Mouse (Mus musculus): Measurements from ENCODE around the gene Rgl1. TPM values are rescaled to one million over a fixed set of nuclear protein-coding genes. Genes with fewer than 3 reads are reported as not detected.

Rgl1 gene
- polyA plus RNA-seq, 1 experiment from 2014 or later, result 34.8 TPM

DNA sequence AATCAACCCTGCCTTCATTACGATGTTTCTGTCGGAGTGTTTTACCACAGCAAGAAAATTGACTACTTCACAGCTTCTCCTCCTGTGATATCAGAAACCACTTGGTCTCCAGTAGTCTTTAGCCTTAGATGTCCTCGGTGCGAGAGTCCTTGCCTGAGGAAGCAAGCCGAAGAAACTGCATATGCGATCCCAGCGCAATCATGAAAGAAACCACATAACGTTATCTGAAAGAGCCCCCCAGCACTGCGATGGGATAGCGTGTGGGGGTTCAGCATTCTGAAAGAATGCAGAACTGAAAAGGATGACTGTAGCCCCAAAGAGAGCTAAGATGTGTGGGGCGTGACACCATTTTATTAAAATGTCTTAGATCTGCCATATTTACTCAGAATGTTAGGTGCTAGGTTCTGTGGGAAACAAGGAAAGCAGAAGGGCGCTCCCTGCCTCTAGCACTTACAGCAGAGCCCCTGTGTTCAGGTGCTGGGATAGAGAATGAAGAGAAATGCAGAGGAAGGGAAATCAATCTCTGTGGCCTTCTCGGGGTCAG, 34.6 kb upstream of the Rgl1 start:
- Histone ChIP-seq H3K4me1 (ENCODE audit: control insufficient read depth, insufficient read depth, low read length) (no peaks in the 10 kb centered on the region), H3K9me3 (ENCODE audit: control insufficient read depth, low read length) (no peaks in the 10 kb centered on the region), H3K4me2 (ENCODE audit: low read depth) (no peak overlapping the region), H3K36me3 (ENCODE audit: control insufficient read depth, insufficient read depth, low read length) (no peaks in the 10 kb centered on the region), H3K4me3 (ENCODE audit: low read depth, low read length) (no peak overlapping the region), H3K9ac (ENCODE audit: low read length) (no peak overlapping the region), H3K27me3 (ENCODE audit: control insufficient read depth, insufficient read depth, low read length) (no peaks in the 10 kb centered on the region), H3K27ac (ENCODE audit: low read depth, low read length) (no peak overlapping the region)
- 84% methylated on average over 13 of the region's 13 CpGs for WGBS
- ATAC-seq (ENCODE audit: insufficient read depth, low FRiP score, low TSS enrichment), result no peak
- no peak for DNase-seq (ENCODE audit: low spot score)

DNA sequence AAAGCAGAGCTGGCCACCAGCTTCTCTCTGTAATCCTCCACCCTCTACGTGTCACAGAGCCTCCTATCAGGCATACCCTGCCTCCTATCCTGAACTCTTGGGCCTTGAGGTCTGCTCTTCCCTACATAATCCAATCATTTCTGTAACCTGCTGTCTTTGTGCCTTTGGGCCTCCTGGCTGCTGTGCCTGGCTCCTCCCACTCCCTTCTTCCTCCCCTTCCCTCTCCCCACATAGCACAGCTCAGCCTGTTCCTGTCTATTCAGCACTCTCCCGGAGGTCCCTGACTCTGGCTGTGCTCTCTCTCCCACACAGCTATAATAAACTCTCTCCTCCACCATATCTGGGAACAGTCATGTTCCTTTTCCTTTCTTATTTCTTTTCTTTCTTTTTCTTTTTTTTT, 33.7 kb upstream of the Rgl1 start, which contains the start of gene Ncf2:
TSS of gene Ncf2 (plus strand) at position 298 of the 400 bp plus-strand sequence.
- Histone ChIP-seq H3K4me2 (ENCODE audit: low read depth) (no peak within 1 kb of the TSS), H3K27ac (ENCODE audit: low read depth, low read length) (no peak within 1 kb of the TSS), H3K4me3 (ENCODE audit: low read depth, low read length) (no peak within 1 kb of the TSS), H3K27me3 (ENCODE audit: control insufficient read depth, insufficient read depth, low read length) (no peaks in the 10 kb centered on the region), H3K4me1 (ENCODE audit: control insufficient read depth, insufficient read depth, low read length) (no peaks in the 10 kb centered on the region), H3K9ac (ENCODE audit: low read length) (no peak within 1 kb of the TSS), H3K36me3 (ENCODE audit: control insufficient read depth, insufficient read depth, low read length) (no peaks in the 10 kb centered on the region), H3K9me3 (ENCODE audit: control insufficient read depth, low read length) (no peaks in the 10 kb centered on the region)
- ATAC-seq (ENCODE audit: insufficient read depth, low FRiP score, low TSS enrichment) (no peak), DNase-seq (ENCODE audit: low spot score) (no peak)
- WGBS, result 11% methylated on average over 2 of the region's 2 CpGs

GRCm38 (mm10) chr1:152798125-152798524, 32.0 kb upstream of the Rgl1 start:
- DNase-seq (ENCODE audit: low spot score) (no peak), ATAC-seq (ENCODE audit: insufficient read depth, low FRiP score, low TSS enrichment) (no peak)
- 87% methylated on average over 9 of the region's 9 CpGs for WGBS
- H3K27ac ChIP-seq (ENCODE audit: low read depth, low read length), result no peak overlapping the region
- H3K27me3 ChIP-seq (ENCODE audit: control insufficient read depth, insufficient read depth, low read length), result no peaks in the 10 kb centered on the region
- no peak overlapping the region for H3K4me2 ChIP-seq (ENCODE audit: low read depth)
- no peak overlapping the region for H3K4me3 ChIP-seq (ENCODE audit: low read depth, low read length)
- peaks cover 5% of the 10 kb centered on the region; the same call in 1 of the 2 replicates for H3K4me1 ChIP-seq (ENCODE audit: control insufficient read depth, insufficient read depth, low read length)
- no peaks in the 10 kb centered on the region for H3K9me3 ChIP-seq (ENCODE audit: control insufficient read depth, low read length)
- H3K9ac ChIP-seq (ENCODE audit: low read length), result no peak overlapping the region
- H3K36me3 ChIP-seq (ENCODE audit: control insufficient read depth, insufficient read depth, low read length), result no peaks in the 10 kb centered on the region

- Histone ChIP-seq H3K4me3 (ENCODE audit: low read depth, low read length) (no peak overlapping the region), H3K27ac (ENCODE audit: low read depth, low read length) (no peak overlapping the region), H3K9ac (ENCODE audit: low read length) (no peak overlapping the region), H3K9me3 (ENCODE audit: control insufficient read depth, low read length) (no peaks in the 10 kb centered on the region), H3K4me1 (ENCODE audit: control insufficient read depth, insufficient read depth, low read length) (peaks cover 11% of the 10 kb centered on the region), H3K27me3 (ENCODE audit: control insufficient read depth, insufficient read depth, low read length) (no peaks in the 10 kb centered on the region), H3K4me2 (ENCODE audit: low read depth) (no peak overlapping the region), H3K36me3 (ENCODE audit: control insufficient read depth, insufficient read depth, low read length) (no peaks in the 10 kb centered on the region)
- WGBS, result 86% methylated on average over 8 of the region's 8 CpGs
- DNase-seq (ENCODE audit: low spot score), result no peak
- ATAC-seq (ENCODE audit: insufficient read depth, low FRiP score, low TSS enrichment), result no peak
Measured at GRCm38 (mm10) chr1:152796683-152797263, 30.6 kb upstream of the Rgl1 start.

- ATAC-seq (ENCODE audit: insufficient read depth, low FRiP score, low TSS enrichment) (no peak), DNase-seq (ENCODE audit: low spot score) (no peak)
- Histone ChIP-seq H3K36me3 (ENCODE audit: control insufficient read depth, insufficient read depth, low read length) (no peaks in the 10 kb centered on the region), H3K4me3 (ENCODE audit: low read depth, low read length) (no peak overlapping the region), H3K27me3 (ENCODE audit: control insufficient read depth, insufficient read depth, low read length) (no peaks in the 10 kb centered on the region), H3K27ac (ENCODE audit: low read depth, low read length) (no peak overlapping the region), H3K9ac (ENCODE audit: low read length) (no peak overlapping the region), H3K4me2 (ENCODE audit: low read depth) (no peak overlapping the region), H3K4me1 (ENCODE audit: control insufficient read depth, insufficient read depth, low read length) (peaks cover 14% of the 10 kb centered on the region), H3K9me3 (ENCODE audit: control insufficient read depth, low read length) (no peaks in the 10 kb centered on the region)
- 74% methylated on average over 8 of the region's 8 CpGs for WGBS
Measured at GRCm38 (mm10) chr1:152795688-152796255, 29.6 kb upstream of the Rgl1 start.

- Histone ChIP-seq H3K27ac (ENCODE audit: low read depth, low read length) (peak overlapping the region; percentile 80), H3K9ac (ENCODE audit: low read length) (no peak overlapping the region), H3K9me3 (ENCODE audit: control insufficient read depth, low read length) (no peaks in the 10 kb centered on the region), H3K27me3 (ENCODE audit: control insufficient read depth, insufficient read depth, low read length) (no peaks in the 10 kb centered on the region), H3K4me1 (ENCODE audit: control insufficient read depth, insufficient read depth, low read length) (peaks cover 14% of the 10 kb centered on the region), H3K4me2 (ENCODE audit: low read depth) (no peak overlapping the region), H3K36me3 (ENCODE audit: control insufficient read depth, insufficient read depth, low read length) (no peaks in the 10 kb centered on the region), H3K4me3 (ENCODE audit: low read depth, low read length) (no peak overlapping the region)
- WGBS, result 19% methylated on average over 6 of the region's 6 CpGs
- ATAC-seq (ENCODE audit: insufficient read depth, low FRiP score, low TSS enrichment), result 0 out of 2 replicates have a peak, but pooled peaks have one; percentile 32
- DNase-seq (ENCODE audit: low spot score), result peak; percentile 53
Measured at GRCm38 (mm10) chr1:152793495-152794130, 27.5 kb upstream of the Rgl1 start.

DNA sequence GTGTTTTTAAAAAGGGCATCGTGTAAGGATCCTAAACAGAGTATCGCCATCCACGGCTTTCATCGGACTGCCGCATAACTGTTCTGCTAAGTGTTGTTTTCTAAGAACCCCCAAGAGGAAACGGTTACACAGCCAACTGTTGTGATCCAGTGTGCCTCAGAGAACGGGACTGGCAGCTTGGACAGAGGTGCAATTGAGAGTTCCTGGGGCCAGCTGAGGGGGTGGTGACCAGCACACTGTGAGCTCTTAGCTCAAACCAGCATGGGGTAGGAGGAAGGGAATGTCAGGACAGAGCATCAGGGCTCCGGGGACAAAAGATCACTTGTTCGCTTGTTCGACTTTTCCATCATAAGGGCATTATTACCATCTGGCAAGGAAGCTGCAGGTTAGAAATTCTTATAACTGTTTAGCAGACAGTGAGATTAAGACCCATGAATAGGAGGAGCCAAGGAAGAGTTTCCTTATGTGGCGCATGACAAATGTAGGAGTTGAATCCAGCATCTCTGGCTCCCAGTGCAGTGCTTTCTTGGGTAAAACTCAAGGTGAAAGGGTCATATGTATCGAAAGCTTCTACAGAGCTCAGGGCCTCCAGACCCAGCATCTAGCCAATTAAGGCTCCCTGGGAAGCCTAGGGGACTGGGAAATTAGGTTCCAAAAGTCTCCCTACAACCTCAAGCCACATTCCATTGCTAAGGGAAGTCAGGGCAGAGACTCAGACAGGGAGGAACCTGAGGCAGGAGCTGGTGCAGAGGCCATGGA, 26.8 kb upstream of the Rgl1 start:
- Histone ChIP-seq H3K9ac (ENCODE audit: low read length) (no peak overlapping the region; the same call in 1 of the 2 replicates), H3K4me1 (ENCODE audit: control insufficient read depth, insufficient read depth, low read length) (peaks cover 14% of the 10 kb centered on the region), H3K4me2 (ENCODE audit: low read depth) (no peak overlapping the region), H3K36me3 (ENCODE audit: control insufficient read depth, insufficient read depth, low read length) (no peaks in the 10 kb centered on the region), H3K27ac (ENCODE audit: low read depth, low read length) (peak overlapping the region; percentile 80), H3K27me3 (ENCODE audit: control insufficient read depth, insufficient read depth, low read length) (no peaks in the 10 kb centered on the region), H3K4me3 (ENCODE audit: low read depth, low read length) (no peak overlapping the region), H3K9me3 (ENCODE audit: control insufficient read depth, low read length) (no peaks in the 10 kb centered on the region)
- 14% methylated on average over 12 of the region's 12 CpGs for WGBS
- peak; percentile 62 for DNase-seq (ENCODE audit: low spot score)
- 0 out of 2 replicates have a peak, but pooled peaks have one; percentile 32 for ATAC-seq (ENCODE audit: insufficient read depth, low FRiP score, low TSS enrichment)

DNA sequence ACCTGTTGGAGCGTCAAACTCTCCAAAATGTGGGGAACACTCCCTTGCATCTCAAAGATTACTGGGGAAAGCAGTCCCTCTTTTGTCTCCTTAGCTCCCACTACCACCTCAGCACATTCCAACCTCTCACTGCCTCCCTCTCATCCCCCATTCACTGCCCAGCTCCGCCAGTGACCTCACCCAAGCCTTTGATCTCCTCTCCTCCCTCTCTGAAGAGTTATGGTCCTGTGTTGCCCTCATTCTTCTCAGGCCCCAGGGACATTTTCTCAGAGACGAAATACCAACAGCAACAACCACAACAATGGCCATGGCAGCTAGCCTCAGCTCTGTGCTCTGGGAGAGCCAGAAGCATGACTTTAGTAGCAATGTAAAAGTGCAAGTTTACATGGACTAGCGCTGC, 25.1 kb upstream of the Rgl1 start:
- Histone ChIP-seq H3K9ac (ENCODE audit: low read length) (no peak overlapping the region), H3K4me2 (ENCODE audit: low read depth) (no peak overlapping the region), H3K4me1 (ENCODE audit: control insufficient read depth, insufficient read depth, low read length) (peaks cover 14% of the 10 kb centered on the region), H3K9me3 (ENCODE audit: control insufficient read depth, low read length) (no peaks in the 10 kb centered on the region), H3K27ac (ENCODE audit: low read depth, low read length) (peak overlapping the region; percentile 68; the same call in 1 of the 2 replicates), H3K36me3 (ENCODE audit: control insufficient read depth, insufficient read depth, low read length) (no peaks in the 10 kb centered on the region), H3K4me3 (ENCODE audit: low read depth, low read length) (no peak overlapping the region), H3K27me3 (ENCODE audit: control insufficient read depth, insufficient read depth, low read length) (no peaks in the 10 kb centered on the region)
- DNase-seq (ENCODE audit: low spot score), result peak; percentile 33
- WGBS, result 9% methylated on average over 4 of the region's 4 CpGs
- ATAC-seq (ENCODE audit: insufficient read depth, low FRiP score, low TSS enrichment), result 0 out of 2 replicates have a peak, but pooled peaks have one; percentile 21

All from neural tube, embryonic 11.5 days (tissue).